Mouse (Mus musculus) CD4-positive, CD25-positive, alpha-beta regulatory T cell (primary cell): ENCODE measurements around the gene Mrgpra9. TPM values are rescaled to one million over a fixed set of nuclear protein-coding genes. Genes with fewer than 3 reads are reported as not detected.

ENCODE experiments used
- polyA plus RNA-seq: library from polyadenylated mRNA; unstranded; fragments of 100-300 nt; shearing (Covaris generic); gene quantifications from one replicate; pipeline ENCODE4 v1.2.1, GENCODE M21; 2017

Mrgpra9 gene
- not detected for polyA plus RNA-seq

DNA sequence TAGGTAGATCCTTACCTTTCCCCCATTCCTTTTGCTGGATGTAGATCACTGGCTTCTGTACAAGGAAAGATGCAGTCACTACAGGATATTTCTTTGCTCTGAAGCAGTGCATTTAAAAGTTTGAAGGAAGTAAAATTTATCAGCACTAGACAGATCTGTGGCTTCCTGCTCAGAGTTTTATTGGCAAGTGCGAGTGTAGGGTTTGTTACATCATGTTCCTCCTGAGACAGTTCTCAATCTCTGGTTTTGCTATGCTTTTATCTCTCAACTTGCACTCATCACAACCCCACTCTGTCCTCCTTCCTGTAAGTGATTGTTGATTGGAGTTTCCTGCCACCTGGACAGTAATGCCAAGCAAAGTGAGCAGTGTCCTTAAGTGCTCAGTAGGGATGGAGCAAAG is at the start of gene Mrgpra9:
Mrgpra9 (minus strand) TSS at position 79 of the 400 bp plus-strand sequence.

DNA sequence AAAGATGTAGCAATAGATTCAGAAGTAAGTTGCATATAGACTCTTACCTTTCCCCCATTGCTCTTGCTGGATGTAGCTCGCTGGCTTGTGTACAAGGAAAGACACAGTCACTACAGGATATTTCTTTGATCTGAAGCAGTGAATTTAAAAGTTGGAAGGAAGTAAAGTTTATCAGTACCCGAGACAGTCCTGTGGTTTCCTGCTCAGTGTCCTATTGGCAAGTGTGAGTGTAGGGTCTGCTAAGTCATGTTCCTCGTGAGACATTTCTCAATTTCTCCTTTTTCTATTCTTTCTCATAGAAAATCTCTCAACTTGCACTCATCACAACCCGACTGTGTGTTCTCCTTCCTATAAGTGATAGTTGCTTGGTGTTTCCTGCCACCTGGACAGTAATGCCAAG is 47.8 kb downstream of the Mrgpra9 start, which contains the start of gene Mrgpra6:
Mrgpra6 (minus strand) TSS at position 91 of the 400 bp plus-strand sequence.

Other genes starting within 250 kb of the Mrgpra9 start
- 44.9 TPM for gene Spty2d1, start 244.4 kb downstream of the Mrgpra9 start, polyA plus RNA-seq
- 4.0 TPM for gene Tmem86a, start 202.2 kb downstream of the Mrgpra9 start, polyA plus RNA-seq
- 8.6 TPM for gene Ptpn5, start 119.2 kb downstream of the Mrgpra9 start, polyA plus RNA-seq
- not detected for gene Mrgpra6, start 47.9 kb downstream of the Mrgpra9 start, polyA plus RNA-seq
- not detected for gene Mrgpra1, start 101.4 kb upstream of the Mrgpra9 start, polyA plus RNA-seq
- not detected for gene Mrgpra2a, start 199.3 kb upstream of the Mrgpra9 start, polyA plus RNA-seq